ENCODE assay signal across 15 mouse cellular contexts in genomic region chr15:10901745-10902262, GRCm38 (mm10). TPM values are rescaled to one million over a fixed set of nuclear protein-coding genes. Genes with fewer than 3 reads are reported as not detected.
DNase-seq lines count a peak whose midpoint lies in the region; ATAC-seq and TF ChIP-seq lines count a peak whose summit lies in the region.
"Had no signal": no experiment of that assay in that cellular context is flagged by ENCODE, and none has a peak within 500 bp of the region (broad histone marks: within the 10 kb centered on the region; RNA-seq: fewer than 3 reads in every experiment).

No protein-coding gene starts in this region.

- no peaks in the 10 kb centered on the region for H3K27me3 ChIP-seq in kidney, adult 2 months (replicated peaks; ENCODE audit: control insufficient read depth, insufficient read depth, low read length)
- H3K27me3 ChIP-seq in kidney, embryonic 16.5 days (ENCODE audit: insufficient read depth, low read length): no peaks in the 10 kb centered on the region
- H3K27me3 ChIP-seq in lung, embryonic 15.5 days: no peaks in the 10 kb centered on the region
- H3K27me3 ChIP-seq in liver, embryonic 16.5 days (ENCODE audit: control insufficient read depth, insufficient read depth, low read depth, low read length): no peaks in the 10 kb centered on the region
- H3K27me3 ChIP-seq: embryonic facial prominence, embryonic 12.5 days; forebrain, embryonic 15.5 days; heart, embryonic 15.5 days had no signal

- H3K9me3 ChIP-seq in kidney, embryonic 16.5 days (ENCODE audit: low read length): no peaks in the 10 kb centered on the region
- H3K9me3 ChIP-seq in lung, embryonic 15.5 days: no peaks in the 10 kb centered on the region
- no peaks in the 10 kb centered on the region for H3K9me3 ChIP-seq in liver, embryonic 16.5 days (replicated peaks; ENCODE audit: control insufficient read depth, low read length)
- H3K9me3 ChIP-seq: embryonic facial prominence, embryonic 12.5 days; forebrain, embryonic 15.5 days; heart, embryonic 15.5 days had no signal

- H3K27ac ChIP-seq in kidney, adult 2 months (ENCODE audit: insufficient read depth, low read depth, low read length): peak overlapping the region; percentile 8; the same call in 1 of the 2 replicates
- 0 out of 2 replicates have a peak overlapping the region, but pooled peaks have one; percentile 8 for H3K27ac ChIP-seq in kidney, embryonic 16.5 days (ENCODE audit: low read length)
- H3K27ac ChIP-seq in lung, embryonic 15.5 days: peak overlapping the region; percentile 12; the same call in 1 of the 2 replicates
- H3K27ac ChIP-seq in liver, embryonic 16.5 days (ENCODE audit: low read length): peak overlapping the region; percentile 69
- H3K27ac ChIP-seq: embryonic facial prominence, embryonic 12.5 days; forebrain, embryonic 15.5 days; heart, embryonic 15.5 days had no signal

- DNase-seq in kidney, adult 2 months: peak; percentile 16
- no peak for DNase-seq in kidney, postnatal 14 days
- no peak for DNase-seq in kidney, adult 11 months
- DNase-seq in lung, postnatal 36 days: no peak
- no peak for DNase-seq in cerebellum, postnatal 4 days (ENCODE audit: low spot score in 2 of 2)
- DNase-seq: cerebellum, adult 11 months; cerebellum, adult 8-10 months; gastrocnemius, postnatal 36 days had no signal

- no peak for TF ChIP-seq POLR2A in kidney, adult 2 months (IDR thresholded peaks at IDR 0.05; ENCODE audit: low read depth, low read length)

- TF ChIP-seq CTCF in kidney, adult 2 months (conservative IDR thresholded peaks at IDR 0.05; ENCODE audit: insufficient read depth, insufficient read length, low read depth, low read length): no peak

- peak; percentile 83; the same call in 1 of the 2 replicates for ATAC-seq in kidney, embryonic 16.5 days (ENCODE audit: low FRiP score, low TSS enrichment)
- ATAC-seq in lung, embryonic 15.5 days (ENCODE audit: borderline replicate concordance, extremely low read depth, low FRiP score, low TSS enrichment): peak; percentile 32; the same call in 1 of the 2 replicates
- ATAC-seq in liver, embryonic 16.5 days (ENCODE audit: low read depth): 0 out of 2 replicates have a peak, but pooled peaks have one; percentile 11
- ATAC-seq: forebrain, embryonic 15.5 days had no signal

- no peaks in the 10 kb centered on the region for H3K36me3 ChIP-seq in kidney, adult 2 months (ENCODE audit: control insufficient read depth, insufficient read depth, low read length)
- H3K36me3 ChIP-seq in kidney, embryonic 16.5 days (ENCODE audit: insufficient read depth, low read length): no peaks in the 10 kb centered on the region
- no peaks in the 10 kb centered on the region for H3K36me3 ChIP-seq in lung, embryonic 15.5 days
- no peaks in the 10 kb centered on the region for H3K36me3 ChIP-seq in liver, embryonic 16.5 days (ENCODE audit: control insufficient read depth, insufficient read depth)
- H3K36me3 ChIP-seq: embryonic facial prominence, embryonic 12.5 days; forebrain, embryonic 15.5 days; heart, embryonic 15.5 days had no signal

- WGBS in kidney, adult 2 months: 34% methylated on average over 1 of the region's 1 CpGs
- 31% methylated on average over 1 of the region's 1 CpGs for WGBS in kidney, embryonic 16.5 days
- 47% methylated on average over 1 of the region's 1 CpGs for WGBS in lung, embryonic 15.5 days
- 28% methylated on average over 1 of the region's 1 CpGs for WGBS in liver, embryonic 16.5 days (ENCODE audit: insufficient replicate concordance)

- H3K4me2 ChIP-seq in kidney, embryonic 16.5 days (replicated peaks; ENCODE audit: low read depth, low read length): no peak overlapping the region
- no peak overlapping the region for H3K4me2 ChIP-seq in lung, embryonic 15.5 days
- no peak overlapping the region for H3K4me2 ChIP-seq in liver, embryonic 16.5 days (ENCODE audit: low read depth, low read length)
- H3K4me2 ChIP-seq: embryonic facial prominence, embryonic 12.5 days; forebrain, embryonic 15.5 days; heart, embryonic 11.5 days; heart, embryonic 15.5 days had no signal

- H3K4me3 ChIP-seq in kidney, adult 2 months (ENCODE audit: insufficient read depth, low read depth, low read length): no peak overlapping the region
- no peak overlapping the region for H3K4me3 ChIP-seq in kidney, embryonic 16.5 days (ENCODE audit: low read length)
- no peak overlapping the region for H3K4me3 ChIP-seq in lung, embryonic 15.5 days
- no peak overlapping the region for H3K4me3 ChIP-seq in liver, embryonic 16.5 days (ENCODE audit: low read depth, low read length)
- H3K4me3 ChIP-seq: embryonic facial prominence, embryonic 12.5 days; forebrain, embryonic 15.5 days; heart, embryonic 15.5 days had no signal

- H3K9ac ChIP-seq in kidney, embryonic 16.5 days (replicated peaks; ENCODE audit: low read length): no peak overlapping the region
- no peak overlapping the region for H3K9ac ChIP-seq in lung, embryonic 15.5 days
- H3K9ac ChIP-seq in liver, embryonic 16.5 days (ENCODE audit: low read depth, low read length): no peak overlapping the region
- H3K9ac ChIP-seq: embryonic facial prominence, embryonic 12.5 days; forebrain, embryonic 15.5 days; heart, embryonic 15.5 days had no signal

- H3K4me1 ChIP-seq in kidney, adult 2 months (ENCODE audit: control insufficient read depth, insufficient read depth, low read length): no peaks in the 10 kb centered on the region
- H3K4me1 ChIP-seq in kidney, embryonic 16.5 days (ENCODE audit: insufficient read depth, low read length): peaks cover 36% of the 10 kb centered on the region
- H3K4me1 ChIP-seq in lung, embryonic 15.5 days: peaks cover 3% of the 10 kb centered on the region; the same call in 1 of the 2 replicates
- peaks cover 3% of the 10 kb centered on the region; the same call in 1 of the 2 replicates for H3K4me1 ChIP-seq in liver, embryonic 16.5 days (ENCODE audit: control insufficient read depth, low read depth, low read length)
- H3K4me1 ChIP-seq: forebrain, embryonic 15.5 days; heart, embryonic 15.5 days had no signal

RNA-seq across cellular contexts. Expression of gene C1qtnf3, which starts 50.3 kb away (rescaled TPM):
- polyA plus RNA-seq in kidney, adult 2 months (2012; rRNA removed): 22.3 and 22.4 TPM in 2 replicates
- polyA plus RNA-seq in kidney, embryonic 16.5 days (2015; fragmentation: Nextera tagmentation; extraction: Ambion mirVana): 12.3 and 15.1 TPM in 2 replicates
- 2.0 and 3.0 TPM in 2 replicates for polyA plus RNA-seq in lung, embryonic 15.5 days (2015; fragmentation: Nextera tagmentation; extraction: Ambion mirVana)
- 0.46 and 0.60 TPM in 2 replicates for polyA plus RNA-seq in liver, embryonic 16.5 days (2015; fragmentation: Nextera tagmentation; extraction: Ambion mirVana)

Comparison
In these comparisons a context has a peak if more than half of its experiments do, and no peak if none do; other contexts are left out.
1. H3K27ac ChIP-seq: peak in every context shown above with its lines; median percentile 69 in liver, embryonic 16.5 days; 12 in lung, embryonic 15.5 days; 8 in kidney, adult 2 months; 8 in kidney, embryonic 16.5 days.
2. ATAC-seq: peak in every context shown above with its lines; median percentile 83 in kidney, embryonic 16.5 days; 32 in lung, embryonic 15.5 days; 11 in liver, embryonic 16.5 days.